Mouse (Mus musculus): ENCODE measurements around the gene Vsig2.

DNA sequence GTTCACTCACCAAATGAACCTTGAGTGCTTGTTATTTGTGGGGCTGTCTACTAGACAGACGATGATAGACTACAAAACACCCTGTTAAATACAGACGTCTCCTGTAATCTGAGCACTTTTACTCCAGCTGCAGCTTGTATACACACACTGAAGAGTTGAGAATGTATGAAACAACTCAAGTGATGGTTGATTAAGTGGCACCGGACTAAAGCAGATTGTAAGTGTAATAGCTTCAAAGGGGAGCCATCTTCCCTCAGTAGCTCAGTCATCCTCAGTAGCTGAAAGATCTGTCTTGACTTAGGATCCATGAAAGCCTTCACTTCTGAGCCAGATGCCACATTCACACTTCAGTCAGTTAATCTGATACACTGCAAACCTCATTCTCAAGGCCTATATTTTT, 43.3 kb upstream of the Vsig2 start:
- TF ChIP-seq CTCF (conservative IDR thresholded peaks at IDR 0.05; ENCODE audit: low read length) (no peak), NANOG (IDR thresholded peaks at IDR 0.05; ENCODE audit: borderline replicate concordance, low read length) (no peak), POU5F1 (IDR thresholded peaks at IDR 0.05; ENCODE audit: borderline replicate concordance, low read length) (no peak)
